Mouse (Mus musculus): ENCODE measurements around the gene Arhgap25.

DNA sequence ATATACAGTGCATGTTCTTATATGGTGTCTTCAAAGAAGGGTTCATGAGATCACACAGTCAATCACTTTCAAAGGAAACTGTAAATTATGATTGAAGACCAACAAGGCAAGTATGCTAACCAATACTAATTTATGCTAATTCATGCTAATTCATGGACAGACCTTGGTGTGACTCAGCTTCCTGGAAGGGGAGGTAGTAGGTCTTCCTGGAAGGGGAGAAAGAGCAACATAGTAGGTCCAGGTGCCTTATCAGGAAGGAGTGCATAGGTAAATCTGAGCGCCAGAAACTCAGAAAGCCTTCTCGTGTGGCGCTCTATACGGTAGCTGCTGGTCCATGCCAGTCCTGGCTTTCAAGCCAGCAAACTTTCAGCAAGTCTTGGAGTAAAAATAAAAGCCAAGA, 8.8 kb downstream of the Arhgap25 start:
- TF ChIP-seq CTCF (IDR thresholded peaks at IDR 0.05; ENCODE audit: low read depth, low read length) (no peak), POLR2A (IDR thresholded peaks at IDR 0.05; ENCODE audit: extremely low read depth, insufficient read depth, low read length) (no peak)
